Mouse (Mus musculus): ENCODE measurements around the gene Vmn1r77. TPM values are rescaled to one million over a fixed set of nuclear protein-coding genes. Genes with fewer than 3 reads are reported as not detected.
A peak's percentile ranks its signal among the peaks of the same experiment; 100 is the strongest.
"Not testable (repeated sequence)": the region's sequence is repeated elsewhere in the genome, so short reads cannot be mapped to it uniquely, and the experiment has no call there.

The Vmn1r77 gene
- total RNA-seq (2021): not detected
- long read RNA-seq, experiment 1: 0 reads
- long read RNA-seq, experiment 2: 0 reads

DNA sequence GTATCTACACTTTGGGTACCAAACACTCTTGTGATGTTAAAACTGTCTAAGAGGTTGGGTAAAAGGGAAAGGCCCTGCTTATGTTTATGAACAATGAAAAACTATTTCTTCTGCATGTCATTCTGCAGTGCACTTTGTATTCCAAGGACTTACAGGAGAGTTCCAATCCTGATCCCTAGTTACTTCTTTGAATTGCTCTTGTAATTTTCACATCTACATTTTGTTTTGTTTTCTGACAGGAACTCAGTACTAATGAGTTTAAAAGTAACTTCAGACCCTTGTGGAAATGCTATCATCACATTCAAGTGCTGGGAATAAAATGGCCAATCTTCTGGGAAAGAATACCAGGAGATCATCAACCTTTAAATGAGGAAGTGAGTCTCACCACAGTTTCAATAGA, at the start of gene Vmn1r77:
Vmn1r77 (plus strand) TSS at position 301 of the 400 bp plus-strand sequence.
- DNase-seq (ENCODE audit: low spot score in 2 of 2): not testable (repeated sequence)

DNA sequence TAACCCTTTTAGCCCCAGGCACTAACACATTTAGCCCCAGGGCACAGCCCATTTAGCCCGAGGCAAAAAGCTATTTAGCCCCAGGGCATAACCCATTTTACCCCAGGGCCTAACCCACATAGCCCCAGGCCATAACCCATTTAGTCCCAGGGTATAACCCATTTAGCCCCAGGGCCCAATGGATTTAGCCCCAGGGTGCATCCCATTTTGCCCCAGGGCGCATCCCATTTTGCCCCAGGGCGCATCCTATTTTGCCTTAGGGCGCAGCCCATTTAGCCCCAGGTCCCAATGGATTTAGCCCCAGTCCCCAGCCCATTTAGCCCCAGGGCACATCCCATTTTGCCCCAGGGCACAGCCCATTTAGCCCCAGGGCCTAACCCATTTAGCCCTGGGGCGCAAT, 25.1 kb upstream of the Vmn1r77 start:
- peak in 1 of 2 experiments; percentile 46 for DNase-seq (ENCODE audit: low spot score in 2 of 2)

DNA sequence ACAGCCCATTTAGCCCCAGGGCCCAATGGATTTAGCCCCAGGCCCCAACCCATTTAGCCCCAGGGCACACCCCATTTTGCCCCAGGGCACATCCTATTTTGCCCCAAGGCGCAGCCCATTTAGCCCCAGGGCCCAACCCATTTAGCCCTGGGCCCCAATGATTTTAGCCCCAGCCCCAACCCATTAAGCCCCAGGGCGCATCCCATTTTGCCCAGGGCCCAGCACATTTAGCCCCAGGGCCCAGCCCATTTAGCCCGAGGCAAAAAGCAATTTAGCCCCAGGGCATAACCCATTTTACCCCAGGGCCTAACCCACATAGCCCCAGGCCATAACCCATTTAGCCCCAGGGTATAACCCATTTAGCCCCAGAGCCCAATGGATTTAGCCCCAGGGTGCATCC, 24.2 kb upstream of the Vmn1r77 start:
- DNase-seq (ENCODE audit: low spot score in 2 of 2): not testable (repeated sequence)

DNA sequence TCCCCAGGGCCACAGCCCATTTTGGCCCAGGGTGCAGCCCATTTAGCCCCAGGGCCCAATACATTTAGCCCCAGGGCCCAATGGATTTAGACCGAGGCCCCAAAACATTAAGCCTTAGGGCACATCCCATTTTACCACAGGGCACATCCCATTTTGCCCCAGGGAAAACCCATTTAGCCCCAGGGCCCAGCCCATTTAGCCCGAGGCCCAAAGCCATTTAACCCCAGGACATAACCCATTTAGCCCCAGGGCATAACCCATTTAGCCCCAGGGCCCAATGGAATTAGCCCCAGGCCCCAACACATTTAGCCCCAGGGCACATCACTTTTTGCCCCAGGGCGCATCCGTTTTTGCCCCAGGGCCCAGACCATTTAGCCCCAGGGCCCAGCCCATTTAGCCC, 23.4 kb upstream of the Vmn1r77 start:
- DNase-seq (ENCODE audit: low spot score in 2 of 2): no peak

DNA sequence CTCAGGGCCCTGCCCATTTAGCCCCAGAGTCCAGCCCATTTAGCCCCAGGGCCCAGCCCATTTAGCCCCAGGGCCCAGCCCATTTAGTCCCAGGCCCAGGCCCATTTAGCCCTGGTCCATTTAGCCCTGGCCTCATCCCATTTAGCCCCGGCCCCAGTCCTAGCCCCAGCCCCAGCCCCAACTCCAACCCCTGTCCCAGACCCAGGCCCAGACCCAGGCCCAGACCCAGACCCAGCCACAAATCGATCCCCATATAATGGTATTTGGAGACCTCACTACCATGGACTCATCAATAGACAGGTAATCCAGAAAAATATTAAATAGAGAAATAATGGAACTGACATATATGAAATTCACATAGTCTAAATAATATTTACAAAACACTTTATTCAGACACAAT, 18.7 kb upstream of the Vmn1r77 start:
- DNase-seq (ENCODE audit: low spot score in 2 of 2): not testable (repeated sequence)

DNA sequence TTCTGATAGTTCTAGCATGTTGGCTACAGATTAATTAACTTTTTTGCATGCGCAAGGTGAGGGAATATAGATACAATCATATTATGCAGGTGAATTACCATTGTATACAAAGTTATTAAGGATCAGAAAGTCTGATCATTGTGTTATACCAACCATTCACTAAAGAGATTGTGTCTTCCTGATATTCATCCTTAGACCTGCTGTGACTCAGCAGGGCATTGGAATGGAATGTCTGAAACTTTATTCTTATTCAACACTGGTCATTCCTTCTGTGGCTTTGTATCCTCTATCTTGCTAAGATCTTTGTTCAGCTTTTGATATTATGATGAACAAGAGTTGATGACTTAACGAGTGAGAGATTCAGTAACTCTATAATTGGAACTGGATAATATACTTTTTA, 4.1 kb downstream of the Vmn1r77 start:
- no peak for DNase-seq (ENCODE audit: low spot score in 2 of 2)

Other genes with a start within 250 kb of the Vmn1r77 start
- gene Vmn1r74, start 202.8 kb upstream of the Vmn1r77 start, total RNA-seq (2021): not detected
- not detected for gene Vmn1r75, start 162.1 kb upstream of the Vmn1r77 start, total RNA-seq (2021)
- gene Vmn1r76, start 98.5 kb upstream of the Vmn1r77 start, total RNA-seq (2021): not detected
- gene Vmn1r78, start 113.5 kb downstream of the Vmn1r77 start, total RNA-seq (2021): not detected
- not detected for gene Vmn1r79, start 134.5 kb downstream of the Vmn1r77 start, total RNA-seq (2021)
- not detected for gene Vmn1r80, start 152.5 kb downstream of the Vmn1r77 start, total RNA-seq (2021)
- not detected for gene Vmn1r81, start 231.5 kb downstream of the Vmn1r77 start, total RNA-seq (2021)

Measured in gastrocnemius, postnatal 4 days (tissue).